In genomic region chr16:94369596-94370172, GRCm38 (mm10) we compare ENCODE assay signal across 8 mouse cellular contexts. TPM values are rescaled to one million over a fixed set of nuclear protein-coding genes. Genes with fewer than 3 reads are reported as not detected.
DNase-seq lines count a peak whose midpoint lies in the region; ATAC-seq and TF ChIP-seq lines count a peak whose summit lies in the region.

No protein-coding gene starts in this region.

- no peak for TF ChIP-seq CTCF in kidney, postnatal 0 days (IDR thresholded peaks at IDR 0.05; ENCODE audit: low read depth)

- peak overlapping the region; percentile 99 for H3K27ac ChIP-seq in kidney, postnatal 0 days
- peak overlapping the region; percentile 94 for H3K27ac ChIP-seq in heart, embryonic 13.5 days (replicated peaks)
- peak overlapping the region; percentile 85 for H3K27ac ChIP-seq in liver, embryonic 16.5 days (ENCODE audit: low read length)

- no peak for ATAC-seq in kidney, postnatal 0 days (replicated peaks; ENCODE audit: low FRiP score, low read depth)
- ATAC-seq in heart, embryonic 13.5 days (ENCODE audit: extremely low read depth, insufficient number of reproducible peaks, low FRiP score, low TSS enrichment): no peak
- ATAC-seq in liver, embryonic 16.5 days (ENCODE audit: low read depth): no peak

- peak overlapping the region; percentile 93 for H3K4me3 ChIP-seq in kidney, postnatal 0 days (replicated peaks; ENCODE audit: low read depth, low read length)
- H3K4me3 ChIP-seq in heart, embryonic 13.5 days: peak overlapping the region; percentile 70
- peak overlapping the region; percentile 84 for H3K4me3 ChIP-seq in liver, embryonic 16.5 days (ENCODE audit: low read depth, low read length)

- H3K9ac ChIP-seq in kidney, postnatal 0 days (ENCODE audit: low read depth, low read length): peak overlapping the region; percentile 94
- peak overlapping the region; percentile 94 for H3K9ac ChIP-seq in heart, embryonic 13.5 days
- peak overlapping the region; percentile 79 for H3K9ac ChIP-seq in liver, embryonic 16.5 days (ENCODE audit: low read depth, low read length)

- H3K4me1 ChIP-seq in kidney, postnatal 0 days (replicated peaks; ENCODE audit: insufficient read depth, low read length): peaks cover 7% of the 10 kb centered on the region; the same call in 1 of the 2 replicates
- peaks cover 38% of the 10 kb centered on the region for H3K4me1 ChIP-seq in heart, embryonic 13.5 days
- peaks cover 11% of the 10 kb centered on the region for H3K4me1 ChIP-seq in liver, embryonic 16.5 days (ENCODE audit: control insufficient read depth, low read depth, low read length)

- DNase-seq in kidney, postnatal 0 days (ENCODE audit: low spot score): no peak
- no peak for DNase-seq in kidney, adult 9 months
- DNase-seq in adipocyte (ENCODE audit: low spot score) (peak; percentile 56), MN1 (ENCODE audit: low spot score) (no peak)
- no peak for DNase-seq in spleen, adult 12 weeks (ENCODE audit: low spot score)
- no peak for DNase-seq in thymus, postnatal 36 days

- WGBS in kidney, postnatal 0 days: 3% methylated on average over 6 of the region's 6 CpGs
- 9% methylated on average over 6 of the region's 6 CpGs for WGBS in heart, embryonic 13.5 days
- WGBS in liver, embryonic 16.5 days (ENCODE audit: insufficient replicate concordance): 6% methylated on average over 6 of the region's 6 CpGs

- no peaks in the 10 kb centered on the region for H3K9me3 ChIP-seq in kidney, postnatal 0 days (replicated peaks; ENCODE audit: low read length)
- H3K9me3 ChIP-seq in heart, embryonic 13.5 days: no peaks in the 10 kb centered on the region
- no peaks in the 10 kb centered on the region for H3K9me3 ChIP-seq in liver, embryonic 16.5 days (replicated peaks; ENCODE audit: control insufficient read depth, low read length)

- no peaks in the 10 kb centered on the region for H3K36me3 ChIP-seq in kidney, postnatal 0 days (ENCODE audit: insufficient read depth, low read length)
- peaks cover 7% of the 10 kb centered on the region; the same call in 1 of the 2 replicates for H3K36me3 ChIP-seq in heart, embryonic 13.5 days
- no peaks in the 10 kb centered on the region for H3K36me3 ChIP-seq in liver, embryonic 16.5 days (ENCODE audit: control insufficient read depth, insufficient read depth)

- H3K4me2 ChIP-seq in kidney, postnatal 0 days (ENCODE audit: low read length): peak overlapping the region; percentile 82
- H3K4me2 ChIP-seq in heart, embryonic 13.5 days: peak overlapping the region; percentile 71
- H3K4me2 ChIP-seq in liver, embryonic 16.5 days (ENCODE audit: low read depth, low read length): peak overlapping the region; percentile 97

- no peaks in the 10 kb centered on the region for H3K27me3 ChIP-seq in kidney, postnatal 0 days (ENCODE audit: insufficient read depth, low read length)
- H3K27me3 ChIP-seq in heart, embryonic 13.5 days (replicated peaks): no peaks in the 10 kb centered on the region
- H3K27me3 ChIP-seq in liver, embryonic 16.5 days (ENCODE audit: control insufficient read depth, insufficient read depth, low read depth, low read length): no peaks in the 10 kb centered on the region

RNA-seq across cellular contexts. Expression of gene Ttc3, which starts 0.7 kb away (rescaled TPM):
- 152 and 158 TPM in 2 replicates for polyA plus RNA-seq in kidney, postnatal 0 days (2015; fragmentation: Nextera tagmentation; extraction: Ambion mirVana)
- polyA plus RNA-seq in heart, embryonic 13.5 days (2015; fragmentation: Nextera tagmentation; extraction: Ambion mirVana): 158 and 164 TPM in 2 replicates
- polyA plus RNA-seq in liver, embryonic 16.5 days (2015; fragmentation: Nextera tagmentation; extraction: Ambion mirVana): 21.3 and 25.0 TPM in 2 replicates

RNA-seq across cellular contexts. Expression of gene Pigp, which starts 2.0 kb away (rescaled TPM):
- 195 and 220 TPM in 2 replicates for polyA plus RNA-seq in kidney, postnatal 0 days (2015; fragmentation: Nextera tagmentation; extraction: Ambion mirVana)
- polyA plus RNA-seq in heart, embryonic 13.5 days (2015; fragmentation: Nextera tagmentation; extraction: Ambion mirVana): 111 and 115 TPM in 2 replicates
- 47.5 and 47.6 TPM in 2 replicates for polyA plus RNA-seq in liver, embryonic 16.5 days (2015; fragmentation: Nextera tagmentation; extraction: Ambion mirVana)

RNA-seq across cellular contexts. Expression of gene Ripply3, which starts 41.5 kb away (rescaled TPM):
- polyA plus RNA-seq in kidney, postnatal 0 days (2015; fragmentation: Nextera tagmentation; extraction: Ambion mirVana): 14.0 and 14.9 TPM in 2 replicates
- 5.0 and 6.0 TPM in 2 replicates for polyA plus RNA-seq in heart, embryonic 13.5 days (2015; fragmentation: Nextera tagmentation; extraction: Ambion mirVana)
- 1.7 and 1.9 TPM in 2 replicates for polyA plus RNA-seq in liver, embryonic 16.5 days (2015; fragmentation: Nextera tagmentation; extraction: Ambion mirVana)

RNA-seq across cellular contexts. Expression of gene Hlcs, which starts 56.3 kb away (rescaled TPM):
- polyA plus RNA-seq in kidney, postnatal 0 days (2015; fragmentation: Nextera tagmentation; extraction: Ambion mirVana): 5.0 and 5.9 TPM in 2 replicates
- 7.6 and 8.0 TPM in 2 replicates for polyA plus RNA-seq in heart, embryonic 13.5 days (2015; fragmentation: Nextera tagmentation; extraction: Ambion mirVana)
- 2.2 and 2.3 TPM in 2 replicates for polyA plus RNA-seq in liver, embryonic 16.5 days (2015; fragmentation: Nextera tagmentation; extraction: Ambion mirVana)
